Mouse (Mus musculus): ENCODE data around the gene Tjp2.
"Not testable (repeated sequence)": the region's sequence is repeated elsewhere in the genome, so short reads cannot be mapped to it uniquely, and the experiment has no call there.

Tjp2 gene

GRCm38 (mm10) chr19:24221455-24221854 is 3.4 kb downstream of the Tjp2 start:
- DNase-seq (ENCODE audit: low spot score in 2 of 2): no peak

DNA sequence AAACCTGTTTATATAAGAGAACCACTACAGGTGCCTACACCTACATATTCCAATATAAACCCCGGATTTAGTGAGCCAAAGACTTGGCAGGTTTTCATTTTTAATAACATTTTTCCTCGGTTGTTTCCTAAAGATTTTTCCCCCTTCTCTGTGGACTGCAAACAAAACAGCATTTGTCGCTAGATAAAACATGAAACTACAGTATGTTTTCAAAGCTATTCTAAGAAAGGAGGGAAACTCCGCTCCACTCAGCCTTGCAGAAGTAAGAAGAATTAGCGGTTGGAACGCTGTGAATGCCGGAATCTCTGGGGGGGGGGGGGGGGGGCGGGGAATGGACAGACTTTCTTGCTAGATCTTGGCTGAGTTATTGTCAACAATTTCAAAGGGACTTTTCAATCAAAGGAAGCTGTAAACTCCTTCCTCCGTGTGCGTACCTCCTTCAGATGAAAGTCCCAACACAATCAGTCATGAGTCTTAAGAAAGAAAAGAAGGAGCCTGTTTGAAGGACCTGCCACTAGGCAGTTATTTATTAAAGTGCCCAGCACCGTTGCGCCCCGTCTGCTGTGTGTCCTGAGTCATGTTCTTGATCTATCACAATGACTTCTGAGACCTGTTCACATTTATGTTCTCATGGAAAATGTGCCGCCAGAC is 3.9 kb downstream of the Tjp2 start:
- DNase-seq (ENCODE audit: low spot score in 2 of 2): no peak

GRCm38 (mm10) chr19:24219011-24219410 is 5.8 kb downstream of the Tjp2 start:
- DNase-seq (ENCODE audit: low spot score in 2 of 2): no peak

- no peak for DNase-seq (ENCODE audit: low spot score in 2 of 2)
These were observed 6.5 kb downstream of the Tjp2 start for GRCm38 (mm10) chr19:24218291-24218690.

DNA sequence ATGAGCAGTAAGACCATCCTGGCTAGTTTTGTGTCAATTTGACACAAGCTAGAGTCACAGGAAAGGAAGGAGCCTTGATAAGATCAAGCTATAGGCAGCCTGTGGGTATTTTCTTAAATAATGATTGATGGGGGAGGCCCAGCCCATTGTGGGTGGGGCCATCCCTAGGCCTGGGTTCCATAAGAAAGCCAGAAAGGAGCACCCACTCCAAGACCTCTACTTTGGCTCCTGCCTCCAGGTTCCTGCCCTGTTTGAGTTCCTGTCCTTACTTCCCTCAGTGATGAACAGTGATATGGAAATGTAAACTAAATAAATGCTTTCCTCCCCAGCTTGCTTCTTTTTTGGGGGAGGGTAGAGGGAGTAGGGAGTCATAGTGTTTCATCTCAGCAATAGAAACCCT is 7.0 kb downstream of the Tjp2 start:
- DNase-seq (ENCODE audit: low spot score in 2 of 2): no peak

GRCm38 (mm10) chr19:24216771-24217170 is 8.1 kb downstream of the Tjp2 start:
- DNase-seq (ENCODE audit: low spot score in 2 of 2): no peak

DNA sequence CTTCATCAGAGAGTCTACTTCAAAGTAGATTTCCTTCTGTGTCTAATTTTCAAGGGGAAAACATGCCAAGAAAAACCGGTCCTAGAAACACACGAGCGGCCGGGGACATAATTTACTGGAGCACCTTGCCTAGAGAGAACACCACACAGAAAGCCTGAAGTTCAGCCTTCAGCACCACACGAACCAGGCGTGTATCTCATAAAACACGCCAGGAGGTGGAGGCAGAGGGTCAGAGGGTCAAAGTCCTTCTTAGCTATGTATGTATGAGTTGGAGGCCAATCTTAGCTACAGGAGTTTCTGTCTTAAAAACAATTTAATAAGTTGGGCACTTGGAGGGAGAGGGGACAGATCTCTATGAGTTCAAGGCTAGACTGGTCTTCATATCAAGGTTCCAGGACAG is 9.9 kb downstream of the Tjp2 start:
- DNase-seq (ENCODE audit: low spot score in 2 of 2): no peak

DNA sequence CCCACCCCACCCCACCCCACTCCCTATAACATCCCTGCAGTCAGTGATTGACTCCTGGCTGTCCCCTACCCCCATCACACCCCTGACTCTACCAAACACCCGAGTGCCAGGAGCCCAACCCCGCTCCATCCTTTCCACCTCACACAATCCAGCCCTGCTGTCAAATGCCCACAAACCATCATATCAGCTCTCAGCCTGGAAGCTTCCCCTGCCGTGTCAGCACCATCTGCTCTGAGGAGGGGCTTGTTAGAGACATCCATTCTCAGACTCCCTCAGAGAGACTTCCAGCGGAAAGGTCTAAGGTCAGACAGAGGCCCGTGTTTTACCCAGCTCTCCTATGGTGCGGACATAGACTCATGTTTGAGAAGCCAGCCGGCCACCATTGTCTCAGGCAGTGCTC is 11.5 kb downstream of the Tjp2 start:
- DNase-seq (ENCODE audit: low spot score in 2 of 2): no peak

- DNase-seq (ENCODE audit: low spot score in 2 of 2): no peak
These were observed 12.1 kb downstream of the Tjp2 start for GRCm38 (mm10) chr19:24212552-24213249.

DNA sequence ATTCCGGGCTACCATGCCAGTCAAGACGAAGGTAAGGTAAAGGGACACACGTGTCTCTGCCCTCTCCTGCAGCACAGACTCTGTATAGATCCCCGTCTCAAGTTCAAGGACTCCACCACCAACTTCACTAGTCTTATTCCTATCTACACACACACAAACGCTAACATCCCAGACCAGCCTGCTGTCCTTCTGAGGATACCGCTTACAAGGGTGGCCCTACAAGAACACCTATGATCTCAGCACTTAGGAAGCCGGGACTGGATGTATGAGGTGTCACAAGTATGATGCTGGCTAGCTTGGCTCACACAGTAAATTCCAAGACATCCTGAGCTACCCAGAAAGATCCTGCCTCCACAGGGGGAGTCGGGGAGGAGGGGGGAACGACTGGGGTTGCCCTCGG is 13.7 kb downstream of the Tjp2 start:
- DNase-seq (ENCODE audit: low spot score in 2 of 2): no peak

GRCm38 (mm10) chr19:24209516-24209915 is 15.3 kb downstream of the Tjp2 start:
- no peak for DNase-seq (ENCODE audit: low spot score in 2 of 2)

DNA sequence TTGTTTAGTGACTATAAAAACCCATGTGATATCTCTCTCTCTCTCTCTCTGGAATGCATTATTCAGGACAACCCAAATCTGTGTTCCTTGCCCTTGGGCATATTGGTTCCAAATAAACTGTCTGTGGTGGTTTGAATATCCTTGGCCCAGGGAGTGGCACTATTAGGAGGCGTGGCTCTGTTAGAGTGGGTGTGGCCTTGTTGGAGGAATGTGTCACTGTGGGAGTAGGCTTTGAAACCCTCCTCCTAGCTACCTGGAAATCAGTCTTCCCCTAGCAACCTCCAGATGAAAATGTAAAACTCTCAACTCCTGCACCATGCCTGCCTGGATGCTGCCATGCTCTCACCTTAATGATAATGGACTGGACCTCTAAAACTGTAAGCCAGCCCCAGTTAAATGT is 16.9 kb downstream of the Tjp2 start:
- no peak for DNase-seq (ENCODE audit: low spot score in 2 of 2)

DNA sequence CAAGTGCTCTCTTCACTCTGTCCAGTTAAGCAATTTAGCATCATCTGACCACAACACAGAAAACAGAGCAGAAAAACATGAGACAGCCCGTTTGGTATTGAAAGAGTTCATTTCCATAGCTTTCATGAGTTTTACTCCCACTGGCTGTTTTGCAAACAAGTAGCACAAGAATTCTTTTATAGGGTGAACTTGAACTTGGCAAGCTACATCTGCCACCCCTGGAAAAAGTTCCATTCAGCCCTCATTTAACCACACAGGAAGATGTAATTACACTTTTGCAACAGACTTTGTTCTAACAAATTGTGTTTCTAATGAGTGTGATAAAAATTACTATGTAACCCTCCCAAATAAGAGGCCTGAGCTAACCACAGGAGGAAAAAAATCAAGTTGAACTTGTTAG is 19.8 kb downstream of the Tjp2 start:
- DNase-seq (ENCODE audit: low spot score in 2 of 2): no peak

GRCm38 (mm10) chr19:24201848-24202247 is 23.0 kb downstream of the Tjp2 start:
- no peak for DNase-seq (ENCODE audit: low spot score in 2 of 2)

DNA sequence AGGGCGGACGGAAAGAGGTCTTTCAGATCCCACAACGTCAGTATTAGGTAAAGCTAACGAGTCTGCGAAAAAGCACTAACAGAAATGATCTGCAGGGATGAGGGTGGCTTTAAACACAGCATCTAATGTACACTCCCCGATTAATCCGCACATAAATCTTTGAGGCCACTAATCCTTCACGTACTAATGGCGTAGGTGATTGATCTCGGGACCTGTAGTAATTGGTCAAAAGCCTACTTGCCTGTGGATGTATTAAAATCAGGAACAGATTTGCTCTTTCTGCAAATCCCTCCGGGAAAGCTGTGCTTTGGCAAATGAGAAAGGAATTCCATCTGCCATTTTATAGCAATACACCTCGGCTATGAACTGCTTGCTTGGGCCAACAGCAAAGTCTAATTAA is 24.3 kb downstream of the Tjp2 start:
- no peak for DNase-seq (ENCODE audit: low spot score in 2 of 2)

DNA sequence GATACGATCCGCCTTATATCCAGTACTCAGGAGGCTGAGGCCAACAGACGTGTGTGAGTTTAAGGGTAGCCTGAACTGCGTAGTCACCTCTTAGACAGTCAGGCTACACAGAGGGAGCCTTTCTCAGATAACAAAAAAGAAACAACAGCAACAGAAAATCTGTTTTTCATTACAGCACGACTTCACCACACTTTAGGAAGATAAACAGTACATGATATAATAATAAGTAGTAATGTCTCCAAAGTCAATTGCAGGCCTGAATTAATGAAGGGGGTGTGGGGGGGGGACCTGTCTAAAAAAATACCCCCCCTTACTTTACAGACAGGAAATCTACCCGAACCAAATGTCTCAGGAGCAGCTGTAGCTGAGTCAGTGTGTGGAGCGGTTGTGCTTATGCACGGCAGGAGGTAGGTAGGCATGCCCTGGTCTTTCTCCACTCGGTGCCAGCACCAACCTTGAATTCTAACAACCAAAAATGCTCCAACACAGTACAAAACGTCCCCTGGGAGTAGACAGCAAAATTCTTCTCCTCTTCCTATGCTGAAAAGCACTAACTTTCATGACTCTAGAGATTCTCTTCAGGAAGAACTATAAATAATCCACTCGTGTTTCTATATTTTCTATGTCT is 26.0 kb downstream of the Tjp2 start:
- DNase-seq (ENCODE audit: low spot score in 2 of 2): no peak

DNA sequence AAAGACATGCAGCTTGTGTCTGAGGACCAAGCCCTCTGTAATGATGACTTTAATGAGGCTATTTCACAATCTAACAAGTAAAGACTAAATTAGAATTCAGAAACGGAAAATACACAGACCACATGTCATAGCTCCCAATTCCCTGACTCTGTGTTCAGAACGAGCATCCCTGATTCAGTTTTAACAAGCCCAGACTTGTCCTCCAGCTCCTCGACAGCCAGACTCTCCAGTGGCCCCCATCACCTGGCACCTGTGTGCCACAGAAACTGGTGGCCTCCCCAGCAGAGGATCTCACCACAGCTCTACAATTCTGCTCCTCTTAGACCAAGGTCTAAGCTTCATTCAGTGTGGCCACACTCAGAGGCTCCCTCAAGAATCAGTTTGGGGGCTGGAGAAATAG is 27.5 kb downstream of the Tjp2 start:
- DNase-seq (ENCODE audit: low spot score in 2 of 2): no peak

DNA sequence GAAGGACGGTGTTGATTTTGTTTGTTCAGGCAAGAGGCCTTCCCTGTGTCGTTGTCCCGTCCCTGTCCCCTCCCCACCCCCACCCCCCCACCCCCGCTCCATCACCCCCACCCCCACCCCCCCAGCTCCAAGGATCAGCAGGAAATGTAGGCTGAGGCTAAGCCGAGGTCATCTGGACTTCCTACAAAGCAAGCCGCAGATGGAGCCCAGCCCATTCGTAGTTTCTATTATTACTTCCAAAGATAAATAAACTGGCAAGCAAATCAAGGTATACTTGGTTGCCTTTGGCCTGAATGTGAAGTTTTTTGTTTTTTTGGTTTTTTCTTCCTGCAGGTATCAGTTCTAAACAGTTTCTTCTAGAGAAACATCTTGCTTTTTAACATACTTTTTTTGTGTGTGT is 29.6 kb downstream of the Tjp2 start:
- no peak for DNase-seq (ENCODE audit: low spot score in 2 of 2)

GRCm38 (mm10) chr19:24194216-24194615 is 30.6 kb downstream of the Tjp2 start:
- no peak for DNase-seq (ENCODE audit: low spot score in 2 of 2)

GRCm38 (mm10) chr19:24192946-24193345 is 31.9 kb downstream of the Tjp2 start:
- no peak for DNase-seq (ENCODE audit: low spot score in 2 of 2)

GRCm38 (mm10) chr19:24187791-24188190 is 37.0 kb downstream of the Tjp2 start:
- no peak for DNase-seq (ENCODE audit: low spot score in 2 of 2)

DNA sequence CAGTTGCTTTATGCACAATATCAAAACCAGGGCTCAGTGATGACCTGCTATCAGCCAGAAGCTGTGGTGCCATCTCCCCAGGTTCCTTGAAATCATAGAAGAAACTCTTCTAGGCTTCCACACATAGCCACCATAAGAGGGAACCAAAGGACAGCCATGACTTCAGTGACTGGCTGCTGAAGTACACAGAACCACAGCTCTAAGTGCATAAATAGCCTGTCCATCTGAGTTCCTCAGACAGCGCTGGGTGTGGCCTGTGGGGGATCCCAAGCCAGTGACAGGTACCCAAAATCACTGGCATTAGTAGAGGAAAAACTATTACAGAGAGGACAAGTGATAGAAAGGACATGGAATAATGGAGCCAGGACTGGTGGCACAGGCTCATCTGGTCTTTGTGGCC is 37.5 kb downstream of the Tjp2 start:
- DNase-seq (ENCODE audit: low spot score in 2 of 2): not testable (repeated sequence)

- DNase-seq (ENCODE audit: low spot score in 2 of 2): no peak
These were observed 41.1 kb downstream of the Tjp2 start for GRCm38 (mm10) chr19:24183680-24184235.
